Mouse (Mus musculus) spleen, adult 2 months (tissue): ENCODE measurements around the gene C530025M09Rik. TPM values are rescaled to one million over a fixed set of nuclear protein-coding genes. Genes with fewer than 3 reads are reported as not detected.

Experiments used
- DNase-seq, 2 experiments: peaks; one replicate each; pipeline versions ENCODE4 v3.0.0 to v3.0.0-alpha.2; 2012 to 2021; ENCODE audit warnings: low spot score in 2 of 2, low read depth in 1 of 2
- H3K27ac ChIP-seq: fragments of 200-500 bp; 2 replicates; pipeline ENCODE4 v1.5.1; 2012; ENCODE audit warnings: low read length, inconsistent platforms; ENCODE audit not compliant: insufficient read depth
- H3K27me3 ChIP-seq: fragments of 200-500 bp; 2 replicates; pipeline ENCODE4 v1.6.1; 2012; ENCODE audit warnings: mild to moderate bottlenecking, moderate library complexity, low read length, inconsistent platforms; ENCODE audit not compliant: control insufficient read depth, insufficient read depth
- H3K36me3 ChIP-seq: fragments of 200-500 bp; 2 replicates; pipeline ENCODE4 v1.6.1; 2012; ENCODE audit warnings: mild to moderate bottlenecking, low read length, inconsistent platforms; ENCODE audit not compliant: control insufficient read depth, insufficient read depth
- H3K4me1 ChIP-seq: fragments of 200-500 bp; 2 replicates; pipeline ENCODE4 v1.6.1; 2011; ENCODE audit warnings: inconsistent platforms; ENCODE audit not compliant: control insufficient read depth, insufficient read depth, insufficient read length
- H3K4me3 ChIP-seq: fragments of 200-500 bp; 2 replicates; pipeline ENCODE4 v1.5.1; 2011; ENCODE audit warnings: mild to moderate bottlenecking, inconsistent platforms; ENCODE audit not compliant: insufficient read depth, insufficient read length; ENCODE audit errors: extremely low read depth
- CTCF ChIP-seq: fragments of 200-500 bp; IDR thresholded peaks from 2 replicates; pipeline ENCODE4 v1.5.1; 2011; ENCODE audit warnings: mild to moderate bottlenecking, inconsistent platforms; ENCODE audit not compliant: insufficient read depth, insufficient read length, insufficient replicate concordance; ENCODE audit errors: extremely low read depth
- POLR2A ChIP-seq: fragments of 200-500 bp; IDR thresholded peaks from 2 replicates; pipeline ENCODE4 v1.6.1; 2011; ENCODE audit warnings: low read depth, low read length, inconsistent platforms
- WGBS: fragments of 180-500 bp; shearing (Covaris S2); methylation state at CpG from one replicate; pipeline ENCODE4 v1.1.7; 2018; 5-methylcytosine and 5-hydroxymethylcytosine counted together
- polyA plus RNA-seq: library from polyadenylated mRNA; depleted of rRNA; stranded (reverse); fragments of >200 nt; gene quantifications from 2 replicates; pipeline ENCODE4 v1.2.3, GENCODE M21; 2012; rRNA removed

C530025M09Rik gene
- polyA plus RNA-seq, 1 experiment, result not detected

DNA sequence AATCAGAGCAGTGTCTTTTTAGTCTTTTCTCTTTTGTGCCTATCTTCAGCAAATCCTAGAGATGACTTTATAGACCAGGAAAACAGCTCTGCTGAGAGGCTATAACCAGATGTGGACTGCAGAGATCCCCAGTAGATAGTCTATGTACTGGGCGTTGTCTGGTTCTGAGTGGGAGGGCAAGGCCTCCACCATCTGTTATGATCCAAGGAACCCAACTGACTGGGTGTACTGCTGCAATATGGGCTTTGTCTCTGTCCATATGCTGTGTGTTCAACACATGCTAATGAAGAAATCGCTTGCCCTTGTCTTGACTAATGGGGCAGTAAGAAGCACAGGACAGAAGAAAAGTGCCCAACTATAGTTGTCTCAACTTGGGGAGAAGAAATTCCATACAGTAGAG, 25.8 kb downstream of the C530025M09Rik start:
- Histone ChIP-seq H3K4me3 (no peak overlapping the region), H3K27me3 (no peaks in the 10 kb centered on the region), H3K4me1 (no peaks in the 10 kb centered on the region), H3K36me3 (no peaks in the 10 kb centered on the region), H3K27ac (no peak overlapping the region)
- WGBS, result 87% methylated on average over 2 of the region's 2 CpGs
- TF ChIP-seq CTCF, result no peak
- DNase-seq, result no peak

- DNase-seq, result no peak
- Histone ChIP-seq H3K4me3 (no peak overlapping the region), H3K4me1 (no peaks in the 10 kb centered on the region), H3K36me3 (no peaks in the 10 kb centered on the region), H3K27me3 (no peaks in the 10 kb centered on the region), H3K27ac (no peak overlapping the region)
- TF ChIP-seq CTCF (no peak), POLR2A (no peak)
- WGBS, result 77% methylated on average over 3 of the region's 3 CpGs
Measured at GRCm38 (mm10) chr2:149804599-149805140, 26.3 kb downstream of the C530025M09Rik start.

DNA sequence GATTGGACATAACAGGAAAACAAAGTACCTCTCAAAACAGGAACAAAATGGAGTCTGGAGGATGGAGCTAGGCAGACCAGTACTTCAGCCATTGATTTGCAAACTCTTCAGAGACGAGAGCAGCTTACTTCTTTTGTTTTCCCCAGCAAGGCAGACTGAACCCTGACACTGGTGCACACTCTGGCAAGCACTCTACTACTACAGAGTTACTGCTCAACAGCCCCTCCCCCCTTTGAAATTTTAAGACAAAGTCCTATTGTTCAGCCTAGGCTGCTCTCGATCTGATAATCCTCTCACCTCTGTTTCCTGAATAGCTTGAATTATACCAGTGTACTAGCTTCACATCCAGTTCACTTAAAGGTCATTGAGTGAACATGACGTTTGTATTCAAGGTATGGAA, 32.4 kb downstream of the C530025M09Rik start:
- Histone ChIP-seq H3K27ac (no peak overlapping the region), H3K4me1 (no peaks in the 10 kb centered on the region), H3K36me3 (no peaks in the 10 kb centered on the region), H3K27me3 (no peaks in the 10 kb centered on the region), H3K4me3 (no peak overlapping the region)
- 18% methylated on average over 3 of the region's 3 CpGs for WGBS
- TF ChIP-seq CTCF (no peak), POLR2A (no peak)
- no peak for DNase-seq

Other genes with a start within 250 kb of the C530025M09Rik start
- not detected in 2 replicates for gene Syndig1, start 2.0 kb downstream of the C530025M09Rik start, polyA plus RNA-seq